Mouse (Mus musculus): ENCODE data around the gene B4gat1.

The B4gat1 gene

DNA sequence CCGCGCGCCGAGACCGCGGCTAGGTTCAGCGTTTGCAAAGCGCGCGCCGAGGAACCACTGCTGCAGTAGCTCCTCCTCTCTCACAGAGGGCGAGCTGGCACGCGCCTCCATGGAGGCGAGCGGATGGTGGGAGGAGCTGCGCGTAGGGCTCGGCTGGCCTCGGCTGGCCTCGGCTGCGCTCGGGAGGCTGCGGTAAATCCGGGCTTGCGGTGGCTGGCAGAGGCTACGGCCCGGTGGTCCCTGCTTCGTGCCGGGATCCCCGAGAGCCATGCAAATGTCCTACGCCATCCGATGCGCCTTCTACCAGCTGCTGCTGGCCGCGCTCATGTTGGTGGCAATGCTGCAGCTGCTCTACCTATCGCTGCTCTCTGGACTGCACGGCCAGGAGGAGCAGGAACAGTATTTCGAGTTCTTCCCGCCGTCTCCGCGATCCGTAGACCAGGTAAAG is at the start of gene B4gat1, which contains the start of gene AC124502.3:
B4gat1 (plus strand) TSS at position 118 of the 448 bp plus-strand sequence.
AC124502.3 (plus strand) TSS at position 183 of the 448 bp plus-strand sequence.
- peak; percentile 95 to 96 for DNase-seq

DNA sequence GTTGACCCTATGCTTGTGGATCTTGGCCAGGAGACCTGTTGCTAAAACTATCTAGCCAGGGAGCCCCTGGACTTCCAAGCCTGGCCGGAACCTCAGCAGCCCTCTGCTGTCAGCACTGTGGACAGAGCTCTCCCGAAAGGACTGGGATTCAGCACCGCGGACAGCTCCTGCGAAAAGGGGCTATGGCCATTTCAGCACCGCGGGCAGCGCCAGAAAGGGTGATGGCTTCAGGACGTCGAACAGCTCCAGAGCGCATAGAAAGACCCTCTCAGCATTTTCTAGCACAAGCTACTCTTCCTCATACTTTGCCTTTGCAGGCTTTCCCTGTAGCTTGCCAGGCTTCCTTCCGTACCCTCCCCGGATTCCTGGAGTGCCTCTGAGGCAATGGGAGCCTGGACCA is 49.6 kb upstream of the B4gat1 start:
- peak; percentile 59 to 71 for DNase-seq

DNA sequence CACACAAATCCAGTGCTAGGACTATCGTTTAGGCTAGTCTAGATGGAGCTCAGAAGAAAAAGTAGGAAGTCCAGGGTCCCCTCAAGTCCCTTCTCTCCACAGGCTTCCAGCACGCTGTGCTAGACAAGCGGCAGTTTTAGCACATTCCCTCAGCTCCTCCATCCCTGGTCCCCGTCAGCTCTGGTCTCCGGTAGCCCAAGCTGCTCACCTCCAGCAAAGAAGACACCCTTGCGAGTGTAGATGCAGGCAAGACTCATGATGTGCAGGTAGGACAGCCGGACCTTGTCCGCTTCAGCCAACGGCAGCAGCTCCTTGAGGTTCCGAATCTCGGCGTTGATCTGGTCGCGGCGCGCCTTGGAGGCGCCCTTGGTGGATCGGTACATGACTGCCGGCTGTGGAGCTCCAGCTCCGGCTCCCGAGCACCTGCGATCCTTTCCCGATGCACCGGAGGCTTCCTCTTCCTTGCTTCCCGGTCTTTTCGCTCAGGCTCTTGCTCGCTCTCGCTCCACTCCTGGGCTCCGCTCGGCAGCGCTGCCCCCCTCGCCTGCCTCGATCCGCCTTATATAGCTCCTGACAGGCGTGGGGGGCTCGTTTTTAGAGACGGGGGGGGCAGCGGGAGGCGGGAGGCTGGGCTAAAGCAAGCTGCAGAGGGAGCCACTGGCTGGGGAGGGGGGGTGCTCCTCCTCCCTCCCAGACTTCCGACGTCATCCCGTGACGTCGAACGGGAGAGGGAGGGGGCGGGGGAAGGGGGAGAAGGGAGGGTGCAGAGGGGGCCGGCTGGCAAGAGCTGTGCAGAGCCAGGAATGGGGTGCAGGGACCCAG is 49.0 kb upstream of the B4gat1 start:
- peak; percentile 89 for DNase-seq

DNA sequence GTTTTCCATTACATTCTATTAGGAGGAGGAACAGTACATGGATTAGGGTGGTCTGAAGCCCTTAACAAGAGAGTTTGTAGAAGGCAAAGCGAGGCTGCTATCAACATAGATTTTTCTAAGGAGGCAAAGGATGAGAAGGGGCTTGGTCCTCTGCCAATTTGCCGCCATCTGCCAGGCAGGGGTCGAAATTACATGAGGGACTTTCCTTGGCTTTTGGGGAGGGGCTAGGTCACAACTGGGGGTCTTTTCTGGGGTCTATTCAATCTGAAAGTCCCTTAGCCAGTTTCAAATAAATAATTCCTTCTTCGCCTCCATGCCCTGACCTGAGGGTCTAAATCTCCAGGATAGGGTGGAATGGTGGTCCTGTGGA is 48.4 kb upstream of the B4gat1 start, which contains the start of gene Npas4:
Npas4 (minus strand) TSS at position 61 of the 370 bp plus-strand sequence.
- no peak for DNase-seq

DNA sequence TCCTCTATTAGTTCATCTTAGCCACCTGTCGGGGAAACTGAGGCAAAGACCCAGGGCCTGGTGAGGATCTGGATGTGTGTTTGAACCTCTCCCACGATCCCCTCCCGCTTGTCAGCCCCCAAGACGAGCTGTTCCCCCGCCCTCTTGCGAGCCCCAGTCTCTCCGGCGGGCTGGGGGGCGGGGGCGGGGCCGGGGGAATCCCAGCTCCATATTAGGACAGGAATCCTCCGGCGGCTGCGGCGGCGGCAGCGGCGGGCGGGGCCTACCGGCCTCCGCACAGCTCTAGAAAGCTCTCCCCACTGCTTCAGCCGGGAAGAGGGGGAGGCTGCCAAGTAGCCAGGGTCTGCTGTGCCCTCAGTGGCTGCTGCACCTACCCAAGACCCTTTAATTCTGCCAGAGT is 47.9 kb upstream of the B4gat1 start:
- peak; percentile 44 to 53 for DNase-seq

DNA sequence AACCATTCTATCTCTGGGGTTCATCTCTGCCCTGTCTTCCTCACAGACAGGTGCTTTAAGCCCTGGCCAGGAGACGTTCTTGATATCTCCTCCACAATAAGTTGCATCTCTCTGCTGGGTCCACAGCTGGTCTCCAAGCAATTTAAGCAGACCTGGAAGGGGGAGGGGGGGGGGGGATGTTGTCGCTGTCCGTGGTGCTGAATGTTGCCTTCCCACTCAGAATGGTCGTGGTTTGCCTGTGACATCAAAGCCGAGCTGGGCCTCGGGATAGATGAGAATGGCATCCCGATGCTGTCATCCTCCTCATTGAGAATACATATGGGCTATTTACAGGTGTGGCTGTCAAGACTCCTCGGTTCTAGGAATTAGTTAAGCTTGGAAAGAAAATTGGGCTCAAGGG is 46.3 kb upstream of the B4gat1 start:
- DNase-seq, result no peak

DNA sequence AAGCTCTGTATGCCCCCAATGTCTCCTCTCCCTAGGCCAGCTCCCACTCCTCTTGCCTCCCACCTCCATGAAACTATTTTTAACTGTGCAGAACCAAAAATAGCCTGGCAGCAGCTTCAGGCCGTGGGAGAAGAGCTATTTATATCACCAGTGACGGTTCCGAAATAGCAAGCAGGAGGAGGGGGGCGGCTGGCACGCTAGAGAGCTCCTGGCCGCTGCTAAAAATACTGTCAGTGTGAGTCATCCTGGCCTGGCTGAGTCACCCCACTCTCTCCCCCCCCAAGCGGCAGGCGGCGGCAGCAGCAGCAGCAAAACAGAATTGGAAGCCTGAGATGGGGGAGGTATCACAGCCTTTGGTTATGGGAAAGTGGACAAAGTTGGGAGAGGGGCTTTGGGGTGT is 45.7 kb upstream of the B4gat1 start:
- DNase-seq, result peak; percentile 91 to 92

DNA sequence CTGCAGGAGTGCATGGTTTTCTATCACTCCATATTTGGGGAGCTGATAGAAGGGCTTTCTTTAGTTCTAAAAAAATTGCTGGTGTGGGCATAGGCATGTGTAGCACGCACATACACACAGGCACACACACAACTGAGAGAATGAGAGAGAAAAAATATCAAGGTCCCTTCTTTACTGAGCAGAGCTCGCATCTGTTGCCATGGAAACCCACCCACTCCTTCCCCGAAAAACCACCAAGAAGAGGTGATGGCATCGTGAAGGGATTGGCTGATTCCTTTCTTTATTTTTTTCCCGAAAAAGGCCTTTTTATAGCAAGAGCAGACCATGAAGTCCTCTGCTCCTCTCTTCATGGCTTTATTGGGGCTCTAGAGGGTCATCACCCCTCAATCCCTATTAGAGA is 44.6 kb upstream of the B4gat1 start:
- no peak for DNase-seq

DNA sequence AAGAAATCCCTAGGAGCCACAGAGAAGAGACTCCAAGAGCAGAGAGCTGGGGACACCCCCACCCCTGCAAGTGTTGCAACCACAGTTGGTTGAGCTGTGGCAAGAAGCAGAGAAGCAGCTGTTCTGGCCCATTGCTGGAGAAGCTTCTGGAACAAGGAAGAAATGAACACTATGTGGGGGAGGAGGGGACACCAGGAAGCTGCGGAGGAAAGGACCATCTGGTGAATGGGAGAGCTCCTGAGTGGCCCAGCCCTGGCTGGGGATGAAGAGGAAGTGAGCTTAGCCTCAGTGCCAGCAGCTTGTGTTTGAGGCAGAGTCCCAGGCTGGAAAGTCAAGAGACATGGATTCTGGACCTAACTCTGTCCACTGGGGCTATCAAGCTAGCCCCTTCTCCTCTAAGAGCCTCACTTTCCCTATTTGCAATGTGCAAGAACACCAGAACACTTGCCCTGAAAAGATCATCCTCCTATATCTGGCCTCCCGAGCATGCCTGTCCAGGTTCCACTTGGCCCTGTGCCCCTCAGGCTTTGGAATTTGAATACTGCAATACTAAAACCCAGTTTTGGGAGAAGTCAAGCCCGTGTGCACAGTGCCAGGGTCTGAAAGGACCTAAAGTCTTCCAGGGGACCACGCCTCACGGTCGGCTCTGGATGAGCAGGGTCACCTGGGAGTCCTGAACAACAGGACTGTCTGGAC is 39.0 kb upstream of the B4gat1 start:
- no peak for DNase-seq

DNA sequence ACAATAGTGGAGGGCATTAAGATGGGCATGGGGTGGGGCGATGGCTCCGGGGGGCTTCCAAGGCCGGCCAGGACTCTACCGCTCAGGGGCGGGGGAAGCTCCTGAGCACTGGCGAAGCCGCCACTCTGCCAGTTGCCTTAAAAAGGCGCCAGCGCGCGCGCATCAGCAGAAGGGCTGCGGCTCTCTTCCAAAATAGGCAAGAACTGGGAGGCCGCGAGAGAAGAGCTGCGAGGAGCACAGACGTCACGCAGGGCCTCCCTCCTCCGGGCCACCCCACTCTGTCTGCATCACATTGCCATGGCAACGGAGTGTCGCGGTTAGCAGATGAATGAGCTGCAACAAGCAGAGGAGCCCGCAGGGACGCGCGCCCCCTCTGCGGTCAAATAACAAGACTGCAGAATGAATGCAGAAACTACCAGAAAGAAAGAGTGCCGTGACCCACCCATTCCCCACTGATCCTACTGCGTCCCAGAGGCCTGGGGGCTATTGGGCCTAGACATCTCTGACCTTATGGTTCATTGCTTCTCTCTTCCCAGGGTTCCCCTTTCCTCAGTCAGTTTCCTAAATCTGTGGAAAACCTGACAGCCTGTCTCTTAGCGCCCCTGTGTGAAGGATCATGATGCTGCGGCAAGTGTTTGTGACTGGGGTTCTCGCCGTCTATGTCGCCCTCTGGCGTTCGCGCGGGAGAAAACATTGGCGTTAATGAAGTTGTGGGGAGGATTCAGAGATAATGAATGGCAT is 36.8 kb upstream of the B4gat1 start:
- DNase-seq, result peak; percentile 90 to 93

DNA sequence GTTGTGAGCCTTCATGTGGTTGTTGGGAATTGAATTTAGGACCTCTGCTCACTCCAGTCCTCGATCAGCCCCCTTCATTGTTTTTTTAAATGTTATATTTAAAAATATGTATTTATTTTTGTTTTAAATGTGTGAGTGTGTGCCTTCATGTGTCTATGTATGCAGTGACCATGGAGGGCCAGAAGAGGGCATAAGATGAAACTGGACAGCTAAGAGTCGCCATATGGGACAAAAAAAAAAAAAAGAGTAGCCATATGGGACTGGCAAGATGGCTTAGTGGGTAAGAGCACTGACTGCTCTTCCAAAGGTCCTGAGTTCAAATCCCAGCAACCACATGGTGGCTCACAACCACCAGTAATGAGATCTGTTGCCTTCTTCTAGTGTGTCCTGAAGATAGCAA is 35.0 kb upstream of the B4gat1 start:
- DNase-seq, result peak in 1 of 2 experiments; percentile 57

DNA sequence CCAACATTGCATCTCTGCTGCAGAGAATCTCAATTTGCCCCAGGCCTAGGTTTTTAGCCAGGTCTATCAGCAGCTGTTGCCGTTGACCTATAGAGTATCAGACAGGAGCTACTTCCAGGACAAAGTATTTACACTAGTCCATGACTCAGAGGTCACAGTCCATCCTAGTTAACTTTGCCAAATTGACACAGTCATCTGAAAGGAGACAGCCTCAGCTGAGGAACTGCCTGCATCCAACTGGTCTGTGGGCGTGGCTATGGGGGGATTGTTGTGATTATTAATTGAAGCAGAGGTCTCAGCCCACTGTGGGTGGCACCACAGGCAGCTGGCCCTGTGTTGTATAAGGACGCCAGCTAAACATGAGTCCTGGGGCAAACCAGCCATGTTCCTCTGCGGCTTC is 33.7 kb upstream of the B4gat1 start:
- DNase-seq, result no peak

DNA sequence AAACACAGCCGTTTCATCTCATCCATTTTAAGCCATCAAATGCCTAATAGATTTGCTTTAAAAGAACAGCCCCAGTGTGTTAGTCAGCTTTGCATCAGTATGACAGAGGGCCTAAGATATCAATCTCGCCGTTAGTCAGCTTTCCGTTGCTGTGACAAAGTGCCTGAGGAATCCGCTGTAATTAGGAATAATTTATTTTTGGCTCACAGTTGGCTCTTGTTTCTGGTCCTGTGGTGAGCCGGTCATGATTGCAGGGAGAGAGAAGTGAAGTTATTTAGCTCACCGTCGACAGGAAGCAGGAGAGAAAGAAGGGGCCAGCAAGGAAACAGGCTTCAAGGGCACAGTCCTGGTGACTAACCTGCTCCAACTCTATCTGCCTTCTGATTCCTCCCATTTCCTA is 25.5 kb upstream of the B4gat1 start:
- DNase-seq, result no peak

DNA sequence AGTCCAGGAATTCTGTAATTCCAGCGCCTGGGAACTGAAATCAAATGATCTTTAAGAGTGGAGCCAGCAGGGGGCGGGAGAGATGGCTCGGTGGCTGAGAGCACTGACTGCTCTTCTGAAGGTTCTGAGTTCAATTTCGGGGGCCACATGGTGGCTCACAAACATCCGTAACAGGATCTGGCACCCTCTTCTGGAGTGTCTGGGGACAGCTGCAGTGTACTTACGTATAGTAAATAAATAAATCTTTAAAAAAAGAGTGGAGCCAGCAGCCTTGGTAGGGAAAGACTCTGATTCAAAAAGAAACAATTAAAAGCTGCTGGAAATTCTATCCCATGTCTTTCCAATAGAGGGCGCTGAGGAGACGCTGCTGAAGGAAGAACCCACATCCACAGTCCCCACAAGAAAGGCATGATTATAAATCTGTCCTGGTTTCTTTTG is 23.6 kb upstream of the B4gat1 start:
- DNase-seq, result peak; percentile 53 to 61

DNA sequence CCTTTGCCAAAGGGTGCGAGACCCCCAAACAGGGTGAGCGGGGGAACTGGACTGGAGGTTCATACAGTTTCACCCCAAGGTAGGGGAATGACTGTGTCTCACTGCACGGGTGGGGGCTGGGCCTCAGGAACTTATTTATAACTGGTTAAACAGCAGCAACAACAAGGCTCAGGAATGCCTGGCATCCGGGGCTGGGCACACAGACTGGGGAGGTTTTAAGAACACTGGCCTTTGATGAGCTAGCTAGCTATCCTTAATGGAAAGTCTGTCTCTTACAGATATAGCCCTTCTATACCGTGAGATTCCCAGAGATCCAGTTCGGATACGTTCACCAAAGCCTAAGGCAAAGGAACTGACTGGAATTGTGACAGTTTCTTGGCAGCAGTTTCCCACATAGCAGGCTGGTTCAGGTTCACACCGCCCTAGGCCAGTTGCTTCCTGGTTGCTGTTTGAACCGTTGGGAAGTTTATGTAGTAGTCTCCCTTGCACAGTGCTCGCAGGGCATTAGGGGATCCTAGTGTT is 22.3 kb upstream of the B4gat1 start:
- no peak for DNase-seq

DNA sequence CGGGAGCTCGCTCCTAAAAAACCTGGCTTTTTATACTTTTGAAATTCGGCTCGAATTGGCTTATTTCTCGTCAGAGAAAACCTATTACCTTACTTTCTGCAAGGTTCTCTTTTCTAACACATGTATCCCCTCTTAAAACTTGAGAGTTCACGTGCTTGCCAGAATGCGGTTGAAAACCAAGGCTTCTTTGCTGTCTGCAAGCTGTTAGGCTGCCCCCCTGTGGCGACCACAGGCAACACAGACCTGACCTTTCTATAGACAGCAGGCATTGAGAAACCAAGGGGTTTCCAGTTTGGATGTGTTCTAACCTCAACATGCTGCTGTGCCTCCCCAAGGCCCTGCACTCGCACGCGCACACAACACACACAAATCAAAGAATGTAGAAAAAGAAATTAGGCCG is 21.8 kb upstream of the B4gat1 start:
- peak; percentile 85 to 88 for DNase-seq

DNA sequence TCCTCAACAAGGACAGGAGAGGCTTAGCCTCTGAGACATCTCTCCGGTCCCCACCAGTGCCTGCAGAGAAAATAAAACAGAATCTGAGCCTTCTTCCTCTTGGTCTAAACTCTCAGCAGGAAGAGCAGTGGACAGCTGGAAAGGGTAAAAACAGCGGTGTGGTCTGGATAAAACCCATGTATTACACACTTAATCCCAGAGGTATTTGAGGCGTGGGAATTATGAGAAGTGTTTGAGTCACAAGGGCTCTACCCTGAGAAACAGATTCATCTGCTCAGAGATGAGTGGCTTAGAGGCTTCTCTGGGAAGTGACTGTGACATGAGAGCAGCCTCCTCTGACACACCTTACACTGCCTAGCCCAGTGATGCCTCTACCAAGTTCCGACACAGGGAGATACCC is 21.0 kb upstream of the B4gat1 start:
- DNase-seq, result no peak

DNA sequence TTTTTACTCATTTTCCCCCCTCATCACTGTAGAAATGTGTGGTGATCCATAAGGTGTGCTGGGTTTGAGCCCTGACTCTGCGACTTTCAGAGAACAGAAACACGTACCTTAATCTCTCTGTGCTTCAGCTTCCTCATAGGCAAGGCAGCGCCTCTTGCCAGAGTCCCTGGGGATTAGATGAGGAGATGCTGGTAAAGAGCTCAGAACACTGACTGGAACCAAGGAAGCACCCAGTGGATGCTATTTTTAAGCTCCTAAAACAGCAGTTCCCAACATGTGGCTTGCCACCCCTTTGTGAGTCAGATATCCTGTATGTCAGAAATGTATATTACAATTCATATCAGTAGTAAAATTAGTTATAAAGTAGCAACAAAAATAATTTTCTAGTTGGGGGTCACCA is 20.4 kb upstream of the B4gat1 start:
- no peak for DNase-seq

DNA sequence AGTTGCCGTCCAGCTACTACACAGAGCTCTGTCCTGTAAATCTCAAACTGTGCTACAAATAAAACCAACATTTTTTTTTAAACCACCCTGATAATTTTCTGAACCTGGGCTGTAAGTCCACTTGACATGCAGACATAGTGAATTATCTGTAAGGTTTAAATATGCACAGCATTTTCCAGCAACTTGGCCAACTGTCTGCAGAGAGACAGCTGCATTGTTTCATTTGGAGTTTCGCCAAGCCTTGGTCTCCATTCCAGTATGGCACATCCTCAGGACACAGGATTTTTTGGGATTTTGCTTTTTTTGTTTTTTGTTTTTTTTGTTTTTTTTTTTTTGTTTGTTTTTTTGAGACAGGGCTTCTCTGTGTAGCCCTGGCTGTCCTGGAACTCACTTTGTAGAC is 17.2 kb upstream of the B4gat1 start:
- DNase-seq, result no peak

DNA sequence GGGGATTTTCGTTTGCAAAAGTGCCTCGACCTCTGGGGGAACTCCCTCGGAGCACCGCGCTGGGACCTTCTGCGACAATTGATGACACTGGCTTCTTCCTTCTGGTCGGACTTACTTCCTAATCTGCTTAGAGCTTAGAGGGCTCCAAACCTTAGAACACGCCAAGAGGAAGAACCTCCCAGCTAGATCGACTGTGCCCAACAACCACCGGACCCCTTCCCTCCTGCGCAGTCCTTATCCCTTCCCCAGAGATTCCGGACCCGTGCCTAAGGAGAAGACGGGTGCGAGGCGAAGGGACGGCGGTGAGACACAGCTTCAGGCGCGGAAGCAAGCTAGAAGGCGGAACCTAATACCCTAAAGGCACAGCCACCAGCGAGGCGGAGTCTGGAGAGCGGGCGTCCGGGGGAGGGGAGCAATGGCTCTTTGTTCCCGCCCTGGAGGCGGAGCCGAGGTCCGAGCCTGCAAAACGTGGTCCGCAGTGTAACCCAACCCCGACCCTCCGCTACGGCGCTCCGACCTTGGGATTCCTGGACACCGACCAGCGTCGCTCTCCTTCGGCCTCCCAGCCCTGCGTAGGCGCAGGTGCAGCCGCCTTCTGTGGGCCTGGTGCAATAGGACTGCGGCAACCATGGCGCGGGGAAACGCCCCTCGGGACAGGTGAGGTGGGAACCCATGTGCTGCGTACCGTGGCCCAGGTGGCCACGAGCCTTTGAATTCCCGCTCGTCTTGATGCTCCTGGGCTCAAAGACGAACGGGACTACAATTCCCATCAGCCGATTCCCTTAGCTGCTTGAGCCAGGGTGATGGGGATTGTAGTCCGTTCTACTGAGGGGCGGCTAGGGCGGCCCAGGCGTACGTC is 14.8 kb upstream of the B4gat1 start, which contains the start of gene Slc29a2:
Slc29a2 (plus strand) TSS at position 240 of the 859 bp plus-strand sequence.
- peak; percentile 91 to 94 for DNase-seq

DNA sequence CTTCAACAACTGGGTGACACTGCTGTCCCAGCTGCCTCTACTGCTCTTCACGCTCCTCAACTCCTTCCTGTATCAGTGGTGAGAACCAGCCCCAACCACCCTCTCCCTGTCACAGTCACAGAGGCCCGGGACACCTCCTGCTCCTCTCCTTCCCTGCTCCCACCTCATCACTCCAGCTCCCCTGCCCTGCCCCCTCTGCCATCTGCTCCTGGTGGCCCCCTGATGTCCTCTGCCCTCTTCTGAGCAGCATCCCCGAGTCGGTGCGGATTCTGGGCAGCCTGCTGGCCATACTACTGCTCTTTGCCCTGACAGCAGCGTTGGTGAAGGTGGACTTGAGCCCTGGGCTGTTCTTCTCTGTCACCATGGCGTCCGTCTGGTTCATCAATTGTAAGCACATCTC is 12.5 kb upstream of the B4gat1 start:
- DNase-seq, result peak; percentile 44 to 46

DNA sequence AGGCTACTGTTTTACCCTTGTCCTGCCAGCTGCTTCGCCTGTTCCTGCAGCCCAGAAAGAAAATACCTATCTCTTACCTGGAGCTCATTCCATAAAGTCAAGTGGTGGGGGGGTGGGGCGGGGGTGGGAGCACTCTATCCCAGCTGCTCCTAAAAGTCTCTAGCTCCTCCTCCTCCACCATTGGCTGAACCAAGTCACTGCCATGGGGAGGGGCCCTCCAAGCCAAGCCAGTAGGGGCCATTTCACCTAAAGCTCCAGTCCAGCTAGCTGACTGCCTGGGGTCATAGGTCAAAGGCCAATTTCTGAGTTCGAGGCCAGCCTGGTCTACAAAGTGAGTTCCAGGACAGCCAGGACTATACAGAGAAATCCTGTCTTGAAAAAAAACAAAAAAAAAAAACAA is 5.9 kb upstream of the B4gat1 start:
- no peak for DNase-seq
